In the genomic region with DNA sequence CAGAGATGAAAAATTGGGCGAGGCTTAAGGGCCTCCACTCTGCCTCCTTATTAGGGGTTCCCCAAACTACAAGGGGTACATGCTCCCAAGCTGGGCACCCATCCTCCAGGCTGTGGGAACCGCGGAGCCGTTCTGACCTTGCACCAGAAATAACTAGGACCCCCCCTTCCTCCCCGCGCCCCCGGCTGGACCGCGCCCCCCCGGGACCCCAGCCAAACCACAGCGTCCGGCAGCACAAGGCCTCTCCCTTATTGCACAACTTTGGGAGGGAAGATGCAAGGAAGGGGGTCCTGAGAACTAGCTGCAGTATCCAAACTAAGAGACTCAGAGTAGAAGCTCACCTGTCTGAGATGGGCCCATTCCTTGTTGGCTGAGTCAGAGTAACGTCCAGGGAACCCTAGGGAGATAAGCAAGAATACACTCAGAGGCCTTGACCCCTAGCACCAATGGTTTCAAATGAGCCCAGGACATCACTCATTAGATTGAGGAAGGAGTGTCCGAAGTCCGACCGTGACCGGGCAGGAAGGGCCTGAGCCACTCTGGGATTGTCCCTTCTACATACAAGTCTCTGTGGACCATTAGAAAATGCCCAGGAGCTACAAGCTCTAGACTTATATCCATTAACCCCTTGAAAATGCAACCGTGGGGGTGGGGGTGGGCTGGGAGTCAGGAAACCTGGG, we compare ENCODE assay signal across 8 mouse cellular contexts. TPM values are rescaled to one million over a fixed set of nuclear protein-coding genes. Genes with fewer than 3 reads are reported as not detected.
DNase-seq lines count a peak whose midpoint lies in the region; ATAC-seq and TF ChIP-seq lines count a peak whose summit lies in the region.

No protein-coding gene starts in this region.

- no peak for ATAC-seq in kidney, embryonic 16.5 days (ENCODE audit: low FRiP score, low TSS enrichment)
- ATAC-seq in neural tube, embryonic 13.5 days (ENCODE audit: low read depth), result no peak
- no peak for ATAC-seq in CD4-positive, CD25-positive, alpha-beta regulatory T cell, adult 4 months

- H3K4me3 ChIP-seq in embryonic fibroblast, embryonic 13.5 days (ENCODE audit: insufficient read depth, low read length), result 0 out of 2 replicates have a peak overlapping the region, but pooled peaks have one; percentile 71
- peak overlapping the region; percentile 77 for H3K4me3 ChIP-seq in kidney, embryonic 16.5 days (ENCODE audit: low read length)
- H3K4me3 ChIP-seq in neural tube, embryonic 13.5 days, result peak overlapping the region; percentile 63

- peaks cover 7% of the 10 kb centered on the region for H3K4me1 ChIP-seq in embryonic fibroblast, embryonic 13.5 days (ENCODE audit: control insufficient read depth, insufficient read depth, low read length)
- peaks cover 71% of the 10 kb centered on the region for H3K4me1 ChIP-seq in kidney, embryonic 16.5 days (ENCODE audit: insufficient read depth, low read length)
- H3K4me1 ChIP-seq in neural tube, embryonic 13.5 days (replicated peaks), result peaks cover 63% of the 10 kb centered on the region

- 57% methylated on average over 18 of the region's 18 CpGs for WGBS in kidney, embryonic 16.5 days
- 66% methylated on average over 18 of the region's 18 CpGs for WGBS in neural tube, embryonic 13.5 days

- H3K4me2 ChIP-seq in kidney, embryonic 16.5 days (replicated peaks; ENCODE audit: low read depth, low read length), result peak overlapping the region; percentile 96
- H3K4me2 ChIP-seq in neural tube, embryonic 13.5 days, result peak overlapping the region; percentile 76

- H3K9ac ChIP-seq in kidney, embryonic 16.5 days (replicated peaks; ENCODE audit: low read length), result peak overlapping the region; percentile 76; the same call in 1 of the 2 replicates
- H3K9ac ChIP-seq in neural tube, embryonic 13.5 days, result peak overlapping the region; percentile 45; the same call in 1 of the 2 replicates

- peaks cover 15% of the 10 kb centered on the region; the same call in 1 of the 2 replicates for H3K27me3 ChIP-seq in kidney, embryonic 16.5 days (ENCODE audit: insufficient read depth, low read length)
- peaks cover 71% of the 10 kb centered on the region for H3K27me3 ChIP-seq in neural tube, embryonic 13.5 days

- H3K36me3 ChIP-seq in kidney, embryonic 16.5 days (ENCODE audit: insufficient read depth, low read length), result peaks cover 33% of the 10 kb centered on the region
- H3K36me3 ChIP-seq in neural tube, embryonic 13.5 days, result peaks cover 37% of the 10 kb centered on the region

- TF ChIP-seq POLR2A in embryonic fibroblast, embryonic 13.5 days (IDR thresholded peaks at IDR 0.05; ENCODE audit: low read depth, low read length), result no peak

- TF ChIP-seq CTCF in embryonic fibroblast, embryonic 13.5 days (IDR thresholded peaks at IDR 0.05; ENCODE audit: borderline replicate concordance, insufficient read depth, low read length), result no peak

- no peaks in the 10 kb centered on the region for H3K9me3 ChIP-seq in kidney, embryonic 16.5 days (ENCODE audit: low read length)
- H3K9me3 ChIP-seq in neural tube, embryonic 13.5 days, result no peaks in the 10 kb centered on the region

- peak; percentile 46 for DNase-seq in kidney, adult 18-20 months
- no peak for DNase-seq in kidney, adult 11 months
- no peak for DNase-seq in layer of hippocampus, adult 8-10 months (ENCODE audit: low spot score in 2 of 2)
- DNase-seq in layer of hippocampus, adult 9-11 months, result no peak

- H3K27ac ChIP-seq in embryonic fibroblast, embryonic 13.5 days (ENCODE audit: insufficient read depth, low read length), result no peak overlapping the region
- no peak overlapping the region for H3K27ac ChIP-seq in kidney, embryonic 16.5 days (ENCODE audit: low read length)
- no peak overlapping the region for H3K27ac ChIP-seq in neural tube, embryonic 13.5 days (replicated peaks)

RNA-seq across cellular contexts. Expression of a gene that starts 1.9 kb away (rescaled TPM):
- polyA plus RNA-seq in embryonic fibroblast, embryonic 13.5 days (2011; ENCODE audit: insufficient read length, low read depth, missing spikeins), result 3.0 TPM in 2 replicates
- 2.2 TPM in 2 replicates for polyA plus RNA-seq in kidney, embryonic 16.5 days (2015; fragmentation: Nextera tagmentation; extraction: Ambion mirVana)
- 4.6 and 5.1 TPM in 2 replicates for polyA plus RNA-seq in neural tube, embryonic 13.5 days (2015; fragmentation: Nextera tagmentation; extraction: Ambion mirVana)
- 100 to 1,000 TPM; 157 to 185 (median 168) TPM for total RNA-seq in layer of hippocampus, adult 8-10 months (2022)
- under 1 TPM in 1 of 2 experiments, not detected in 1; 0.17 TPM for polyA plus RNA-seq in CD4-positive, CD25-positive, alpha-beta regulatory T cell, adult 4 months (2017; shearing (Covaris generic))

RNA-seq across cellular contexts. Expression of a gene that starts 2.7 kb away (rescaled TPM):
- 7.1 and 11.5 TPM in 2 replicates for polyA plus RNA-seq in embryonic fibroblast, embryonic 13.5 days (2011; ENCODE audit: insufficient read length, low read depth, missing spikeins)
- 18.7 and 19.2 TPM in 2 replicates for polyA plus RNA-seq in kidney, embryonic 16.5 days (2015; fragmentation: Nextera tagmentation; extraction: Ambion mirVana)
- polyA plus RNA-seq in neural tube, embryonic 13.5 days (2015; fragmentation: Nextera tagmentation; extraction: Ambion mirVana), result 10.3 and 13.0 TPM in 2 replicates
- 10 to 100 TPM; 13.6 to 16.9 (median 15.6) TPM for total RNA-seq in layer of hippocampus, adult 8-10 months (2022)
- not detected for polyA plus RNA-seq in CD4-positive, CD25-positive, alpha-beta regulatory T cell, adult 4 months (2017; shearing (Covaris generic))

RNA-seq across cellular contexts. Expression of a gene that starts 6.8 kb away (rescaled TPM):
- not detected in 2 replicates for polyA plus RNA-seq in embryonic fibroblast, embryonic 13.5 days (2011; ENCODE audit: insufficient read length, low read depth, missing spikeins)
- 0.50 and 0.76 TPM in 2 replicates for polyA plus RNA-seq in kidney, embryonic 16.5 days (2015; fragmentation: Nextera tagmentation; extraction: Ambion mirVana)
- polyA plus RNA-seq in neural tube, embryonic 13.5 days (2015; fragmentation: Nextera tagmentation; extraction: Ambion mirVana), result 0.40 and 0.91 TPM in 2 replicates
- under 1 TPM; 0.31 to 0.50 (median 0.35) TPM for total RNA-seq in layer of hippocampus, adult 8-10 months (2022)
- polyA plus RNA-seq in CD4-positive, CD25-positive, alpha-beta regulatory T cell, adult 4 months (2017; shearing (Covaris generic)), result 1 to 10 TPM in 1 of 2 experiments, under 1 TPM in 1; 0.36 to 2.0 TPM

RNA-seq across cellular contexts. Expression of a gene that starts 12.7 kb away (rescaled TPM):
- 5.5 and 6.1 TPM in 2 replicates for polyA plus RNA-seq in embryonic fibroblast, embryonic 13.5 days (2011; ENCODE audit: insufficient read length, low read depth, missing spikeins)
- polyA plus RNA-seq in kidney, embryonic 16.5 days (2015; fragmentation: Nextera tagmentation; extraction: Ambion mirVana), result 4.2 and 4.5 TPM in 2 replicates
- polyA plus RNA-seq in neural tube, embryonic 13.5 days (2015; fragmentation: Nextera tagmentation; extraction: Ambion mirVana), result 35.5 and 38.9 TPM in 2 replicates
- total RNA-seq in layer of hippocampus, adult 8-10 months (2022), result 10 to 100 TPM; 32.9 to 43.5 (median 38.2) TPM
- 1 to 10 TPM; 1.4 to 3.5 TPM for polyA plus RNA-seq in CD4-positive, CD25-positive, alpha-beta regulatory T cell, adult 4 months (2017; shearing (Covaris generic))

RNA-seq across cellular contexts. Expression of a gene that starts 48.7 kb away (rescaled TPM):
- polyA plus RNA-seq in embryonic fibroblast, embryonic 13.5 days (2011; ENCODE audit: insufficient read length, low read depth, missing spikeins), result 34.8 and 36.2 TPM in 2 replicates
- polyA plus RNA-seq in kidney, embryonic 16.5 days (2015; fragmentation: Nextera tagmentation; extraction: Ambion mirVana), result 98.1 and 98.2 TPM in 2 replicates
- 77.7 and 78.9 TPM in 2 replicates for polyA plus RNA-seq in neural tube, embryonic 13.5 days (2015; fragmentation: Nextera tagmentation; extraction: Ambion mirVana)
- 10 to 100 TPM; 39.8 to 43.9 (median 43.3) TPM for total RNA-seq in layer of hippocampus, adult 8-10 months (2022)
- 10 to 100 TPM; 24.9 to 34.0 TPM for polyA plus RNA-seq in CD4-positive, CD25-positive, alpha-beta regulatory T cell, adult 4 months (2017; shearing (Covaris generic))
